Mouse (Mus musculus) limb, embryonic 15.5 days (tissue): Measurements from ENCODE around the gene Mprip. TPM values are rescaled to one million over a fixed set of nuclear protein-coding genes. Genes with fewer than 3 reads are reported as not detected.
"Not testable (repeated sequence)": the region's sequence is repeated elsewhere in the genome, so short reads cannot be mapped to it uniquely, and the experiment has no call there.

Experiments used
- ATAC-seq: fragments of 200-750 bp; cut with Nextera tagmentation; 2 replicates; pipeline ENCODE4 v1.8.0; 2017; ENCODE audit warnings: low read depth, moderate TSS enrichment; ENCODE audit not compliant: insufficient number of reproducible peaks, low FRiP score, low TSS enrichment
- H3K27ac ChIP-seq: fragments of 300-500 bp; sonication (generic); 2 replicates; pipeline ENCODE4 v1.5.1; 2015; ENCODE audit warnings: moderate library complexity, mild to moderate bottlenecking, inconsistent platforms
- H3K27me3 ChIP-seq: fragments of 300-500 bp; sonication (generic); 2 replicates; pipeline ENCODE4 v1.6.1; 2015; ENCODE audit warnings: inconsistent platforms
- H3K36me3 ChIP-seq: fragments of 300-500 bp; sonication (generic); 2 replicates; pipeline ENCODE4 v1.6.1; 2015; ENCODE audit warnings: inconsistent platforms
- H3K4me1 ChIP-seq: fragments of 300-500 bp; sonication (generic); 2 replicates; pipeline ENCODE4 v1.6.1; 2015; ENCODE audit warnings: inconsistent platforms
- H3K4me2 ChIP-seq: fragments of 300-500 bp; sonication (generic); 2 replicates; pipeline ENCODE4 v1.6.1; 2015; ENCODE audit warnings: mild to moderate bottlenecking, inconsistent platforms
- H3K4me3 ChIP-seq: fragments of 300-500 bp; sonication (generic); 2 replicates; pipeline ENCODE4 v1.5.1; 2015; ENCODE audit warnings: mild to moderate bottlenecking, inconsistent platforms
- H3K9ac ChIP-seq: fragments of 300-500 bp; sonication (generic); 2 replicates; pipeline ENCODE4 v1.6.1; 2015; ENCODE audit warnings: inconsistent platforms
- H3K9me3 ChIP-seq: fragments of 300-500 bp; sonication (generic); 2 replicates; pipeline ENCODE4 v1.6.1; 2016; ENCODE audit warnings: inconsistent platforms
- WGBS: fragments of 180-500 bp; shearing (Covaris S2); methylation state at CpG from one replicate; pipeline ENCODE4 v1.1.7; 2015; 5-methylcytosine and 5-hydroxymethylcytosine counted together
- polyA plus RNA-seq: library from polyadenylated mRNA; unstranded; fragments of >200 nt; fragmentation: Nextera tagmentation; extraction: Ambion mirVana; gene quantifications from 2 replicates; pipeline ENCODE4 v1.2.1, GENCODE M21; 2015

Gene Mprip
- polyA plus RNA-seq, 1 experiment from 2014 or later, result 55.4 TPM

GRCm38 (mm10) chr11:59721385-59721784, 60.3 kb downstream of the Mprip start:
- ATAC-seq, result no peak
- Histone ChIP-seq H3K9me3 (no peaks in the 10 kb centered on the region), H3K9ac (no peak overlapping the region), H3K4me3 (no peak overlapping the region), H3K27ac (no peak overlapping the region), H3K4me2 (no peak overlapping the region), H3K27me3 (no peaks in the 10 kb centered on the region), H3K4me1 (peaks cover 8% of the 10 kb centered on the region; the same call in 1 of the 2 replicates), H3K36me3 (no peaks in the 10 kb centered on the region)
- WGBS, result 42% methylated on average over 2 of the region's 2 CpGs

DNA sequence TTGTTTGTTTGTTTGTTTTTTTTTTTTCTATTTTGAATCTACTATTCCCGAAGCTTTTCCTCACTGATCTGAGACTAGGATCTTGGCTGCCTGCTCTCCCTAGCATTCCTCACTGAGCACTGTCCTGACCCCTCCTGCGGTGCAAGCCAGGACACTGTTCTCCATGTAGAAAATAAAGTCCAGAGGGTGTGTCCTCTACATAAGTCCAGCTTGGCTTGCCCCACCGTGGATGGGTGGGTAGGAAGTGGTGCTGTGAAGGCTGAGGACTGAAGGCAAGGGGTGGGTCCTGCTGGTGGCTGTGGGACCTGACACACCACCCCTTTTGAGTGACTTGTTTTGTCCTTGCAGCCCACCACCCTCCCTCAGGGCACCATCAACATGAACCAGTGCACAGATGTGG, 66.1 kb downstream of the Mprip start:
- 78% methylated on average over 3 of the region's 3 CpGs for WGBS
- Histone ChIP-seq H3K9me3 (no peaks in the 10 kb centered on the region), H3K36me3 (peaks cover 44% of the 10 kb centered on the region)

GRCm38 (mm10) chr11:59731821-59732220, 70.7 kb downstream of the Mprip start:
- Histone ChIP-seq H3K4me1 (0 out of 2 replicates have a peak, but pooled peaks cover 6% of the 10 kb centered on the region), H3K9ac (no peak overlapping the region), H3K36me3 (peaks cover 75% of the 10 kb centered on the region), H3K4me2 (no peak overlapping the region), H3K27me3 (no peaks in the 10 kb centered on the region), H3K27ac (peak overlapping the region; percentile 50; the same call in 1 of the 2 replicates), H3K4me3 (no peak overlapping the region), H3K9me3 (no peaks in the 10 kb centered on the region)
- no peak for ATAC-seq
- WGBS, result 76% methylated on average over 3 of the region's 3 CpGs

More for the DNA sequence above, 66.1 kb downstream of the Mprip start:
- Histone ChIP-seq H3K4me3 (no peak overlapping the region), H3K27me3 (no peaks in the 10 kb centered on the region), H3K4me2 (no peak overlapping the region), H3K4me1 (0 out of 2 replicates have a peak, but pooled peaks cover 6% of the 10 kb centered on the region), H3K27ac (no peak overlapping the region), H3K9ac (no peak overlapping the region)
- ATAC-seq, result no peak

DNA sequence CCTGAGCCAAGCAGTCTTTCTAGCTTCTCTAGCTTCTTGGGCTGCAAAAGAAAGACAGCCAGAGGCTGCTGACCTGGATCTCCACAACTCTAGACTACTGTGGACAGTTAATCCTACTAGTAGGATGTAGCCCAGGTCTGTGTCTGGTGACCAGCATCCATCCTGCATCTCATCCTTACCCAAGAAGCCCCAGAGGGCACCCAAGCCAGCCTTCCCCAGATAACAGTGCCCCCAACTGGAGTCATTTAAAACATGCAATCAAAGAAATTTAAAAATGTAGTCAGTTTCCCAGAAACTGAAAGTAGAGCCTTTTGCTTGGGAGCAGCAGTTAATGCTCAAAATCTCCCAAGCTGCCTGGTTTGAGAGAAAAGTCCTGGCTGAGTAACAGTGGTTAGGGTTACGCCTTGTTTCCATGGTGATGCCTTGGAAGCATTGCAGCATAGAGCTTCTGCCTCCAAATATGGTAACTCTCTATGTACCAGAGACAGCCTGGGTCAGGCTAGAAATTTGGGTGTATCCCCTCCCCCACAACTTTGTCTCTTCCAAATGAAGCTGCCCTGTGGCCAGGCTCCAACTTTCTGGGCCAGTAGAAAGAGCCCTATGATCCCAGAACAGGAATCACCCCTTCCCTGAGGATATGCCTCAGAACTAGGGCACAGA, 71.4 kb downstream of the Mprip start:
- Histone ChIP-seq H3K4me1 (0 out of 2 replicates have a peak, but pooled peaks cover 6% of the 10 kb centered on the region), H3K36me3 (peaks cover 83% of the 10 kb centered on the region), H3K4me2 (no peak overlapping the region), H3K27me3 (no peaks in the 10 kb centered on the region), H3K9me3 (no peaks in the 10 kb centered on the region), H3K4me3 (no peak overlapping the region), H3K27ac (peak overlapping the region; percentile 50), H3K9ac (no peak overlapping the region)
- 53% methylated on average over 1 of the region's 1 CpGs for WGBS
- ATAC-seq, result no peak

- H3K9me3 ChIP-seq, H3K4me2 ChIP-seq, H3K4me3 ChIP-seq, H3K4me1 ChIP-seq, H3K27me3 ChIP-seq, ATAC-seq, H3K9ac ChIP-seq, H3K27ac ChIP-seq: not testable (repeated sequence)
- 74% methylated on average over 5 of the region's 5 CpGs for WGBS
- H3K36me3 ChIP-seq, result peaks cover 83% of the 10 kb centered on the region
Observed at GRCm38 (mm10) chr11:59733600-59733999, 72.5 kb downstream of the Mprip start.

- WGBS, result 82% methylated on average over 1 of the region's 1 CpGs
- Histone ChIP-seq H3K27me3 (no peaks in the 10 kb centered on the region), H3K9ac (no peak overlapping the region), H3K9me3 (no peaks in the 10 kb centered on the region), H3K4me3 (no peak overlapping the region), H3K27ac (no peak overlapping the region), H3K4me2 (no peak overlapping the region), H3K4me1 (0 out of 2 replicates have a peak, but pooled peaks cover 6% of the 10 kb centered on the region), H3K36me3 (peaks cover 84% of the 10 kb centered on the region)
- ATAC-seq, result no peak
Observed at GRCm38 (mm10) chr11:59734335-59734734, 73.2 kb downstream of the Mprip start.

DNA sequence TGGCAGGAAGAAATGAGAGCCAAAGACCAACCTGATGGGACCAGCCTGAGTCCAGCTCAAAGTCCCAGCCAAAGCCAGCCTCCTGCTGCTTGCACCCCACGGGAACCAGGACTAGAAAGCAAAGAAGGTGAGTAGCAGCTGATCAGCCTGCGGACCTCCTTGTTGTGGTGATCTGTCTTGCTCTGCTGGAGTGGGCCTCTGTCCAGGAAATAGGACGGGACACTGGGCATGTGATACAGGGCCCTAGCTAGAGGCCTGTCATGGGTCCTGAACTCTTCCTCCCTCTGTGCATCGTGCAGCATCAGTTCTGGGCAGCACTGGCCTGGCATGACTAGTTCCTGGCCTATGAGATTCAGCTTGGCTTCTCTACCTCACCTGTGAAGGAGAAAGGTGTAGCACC, 74.8 kb downstream of the Mprip start:
- 99% methylated on average over 4 of the region's 4 CpGs for WGBS
- ATAC-seq, H3K4me1 ChIP-seq, H3K27ac ChIP-seq, H3K27me3 ChIP-seq, H3K9me3 ChIP-seq, H3K4me2 ChIP-seq, H3K4me3 ChIP-seq, H3K9ac ChIP-seq: not testable (repeated sequence)
- H3K36me3 ChIP-seq, result peaks cover 85% of the 10 kb centered on the region

- no peak overlapping the region for H3K27ac ChIP-seq
- no peak overlapping the region for H3K9ac ChIP-seq
- H3K4me2 ChIP-seq, result no peak overlapping the region
- no peak overlapping the region for H3K4me3 ChIP-seq
- ATAC-seq, result peak; percentile 27; the same call in 1 of the 2 replicates
- no peaks in the 10 kb centered on the region for H3K4me1 ChIP-seq
- H3K9me3 ChIP-seq, result no peaks in the 10 kb centered on the region
- WGBS, result 93% methylated on average over 12 of the region's 12 CpGs
- H3K36me3 ChIP-seq, result peaks cover 84% of the 10 kb centered on the region
- no peaks in the 10 kb centered on the region for H3K27me3 ChIP-seq
Observed at GRCm38 (mm10) chr11:59737250-59737649, 76.1 kb downstream of the Mprip start.

DNA sequence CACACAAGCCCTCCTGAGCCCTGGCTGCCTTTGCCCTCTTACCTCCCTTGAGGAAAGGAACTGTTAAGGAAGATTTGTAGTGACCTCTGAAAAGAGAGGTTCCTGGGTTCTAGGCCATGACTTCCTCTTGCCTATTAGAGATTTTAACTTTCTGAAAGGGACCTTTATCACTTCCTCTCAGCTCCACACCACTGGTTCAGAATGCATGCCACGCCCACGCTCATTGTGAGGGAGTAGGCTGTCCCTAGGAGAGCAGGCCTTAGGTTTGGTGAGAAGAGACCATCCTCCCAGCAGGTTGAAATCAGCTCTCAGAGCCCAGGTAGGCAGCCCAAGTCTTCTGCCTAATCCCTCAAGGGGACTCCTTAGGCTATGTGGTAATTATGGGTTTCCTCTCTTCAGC, 78.9 kb downstream of the Mprip start:
- Histone ChIP-seq H3K4me3 (no peak overlapping the region), H3K9ac (no peak overlapping the region), H3K4me1 (no peaks in the 10 kb centered on the region), H3K27me3 (no peaks in the 10 kb centered on the region), H3K4me2 (no peak overlapping the region), H3K9me3 (no peaks in the 10 kb centered on the region), H3K36me3 (peaks cover 96% of the 10 kb centered on the region), H3K27ac (no peak overlapping the region)
- 91% methylated on average over 2 of the region's 2 CpGs for WGBS
- ATAC-seq, result no peak

DNA sequence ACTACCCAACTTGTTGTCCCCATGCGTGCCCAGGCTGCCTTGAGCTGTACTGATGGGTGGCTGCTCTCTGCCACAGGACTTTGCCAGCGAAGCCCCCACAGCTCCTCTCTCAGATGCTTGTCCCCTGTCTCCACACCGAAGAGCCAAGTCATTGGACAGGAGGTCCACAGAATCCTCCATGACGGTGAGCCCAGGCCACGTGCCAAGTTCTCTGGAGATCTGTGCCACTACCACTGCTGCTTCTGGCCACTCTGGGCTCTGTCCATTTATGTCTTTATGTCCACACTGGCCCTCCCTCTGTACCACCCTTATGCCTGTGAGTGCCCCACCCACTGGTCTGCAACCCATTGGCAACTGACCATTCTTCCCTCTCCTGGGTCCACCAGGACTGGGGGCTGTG, 80.8 kb downstream of the Mprip start:
- Histone ChIP-seq H3K4me3 (no peak overlapping the region), H3K27me3 (no peaks in the 10 kb centered on the region), H3K27ac (no peak overlapping the region), H3K9me3 (no peaks in the 10 kb centered on the region), H3K9ac (no peak overlapping the region), H3K36me3 (peaks cover 86% of the 10 kb centered on the region), H3K4me1 (no peaks in the 10 kb centered on the region), H3K4me2 (no peak overlapping the region)
- WGBS, result 97% methylated on average over 5 of the region's 5 CpGs
- 0 out of 2 replicates have a peak, but pooled peaks have one; percentile 30 for ATAC-seq

GRCm38 (mm10) chr11:59743307-59743706, 82.2 kb downstream of the Mprip start:
- Histone ChIP-seq H3K9ac (no peak overlapping the region), H3K4me3 (no peak overlapping the region), H3K4me2 (no peak overlapping the region), H3K27ac (no peak overlapping the region), H3K36me3 (peaks cover 77% of the 10 kb centered on the region), H3K4me1 (no peaks in the 10 kb centered on the region), H3K27me3 (no peaks in the 10 kb centered on the region), H3K9me3 (no peaks in the 10 kb centered on the region)
- no peak for ATAC-seq
- 86% methylated on average over 2 of the region's 2 CpGs for WGBS

- H3K4me2 ChIP-seq, result no peak overlapping the region
- ATAC-seq, result no peak
- peaks cover 75% of the 10 kb centered on the region for H3K36me3 ChIP-seq
- 84% methylated on average over 1 of the region's 1 CpGs for WGBS
- no peaks in the 10 kb centered on the region for H3K4me1 ChIP-seq
- no peaks in the 10 kb centered on the region for H3K9me3 ChIP-seq
- H3K9ac ChIP-seq, result no peak overlapping the region
- no peaks in the 10 kb centered on the region for H3K27me3 ChIP-seq
- no peak overlapping the region for H3K4me3 ChIP-seq
- no peak overlapping the region for H3K27ac ChIP-seq
Observed at GRCm38 (mm10) chr11:59743712-59744111, 82.6 kb downstream of the Mprip start.
